ENCODE assay signal across 20 mouse cellular contexts in genomic region chr1:144405724-144406123, GRCm38 (mm10).
A peak's percentile ranks its signal among the peaks of the same experiment; 100 is the strongest.
DNase-seq lines count a peak whose midpoint lies in the region; ATAC-seq and TF ChIP-seq lines count a peak whose summit lies in the region.
"Had no signal": no experiment of that assay in that cellular context is flagged by ENCODE, and none has a peak within 500 bp of the region (broad histone marks: within the 10 kb centered on the region; RNA-seq: fewer than 3 reads in every experiment).

No protein-coding gene starts in this region.

- H3K36me3 ChIP-seq in MEL (ENCODE audit: control insufficient read depth in 1 of 2, insufficient read depth in 2 of 2, low read length in 2 of 2) = peaks cover 0 to 2% of the 10 kb centered on the region in 2 experiments; a peak in 1 of 4 replicates
- H3K36me3 ChIP-seq in hindbrain, embryonic 11.5 days (ENCODE audit: control insufficient read depth, insufficient read depth, low read length) = no peaks in the 10 kb centered on the region
- H3K36me3 ChIP-seq: embryonic facial prominence, embryonic 10.5 days; embryonic facial prominence, embryonic 12.5 days; forebrain, embryonic 15.5 days had no signal

- H3K79me2 ChIP-seq in MEL (ENCODE audit: control insufficient read depth, insufficient read depth, low read length, poor library complexity) = no peaks in the 10 kb centered on the region

- no peak for TF ChIP-seq POLR2A in MEL (IDR thresholded peaks at IDR 0.05; ENCODE audit: control insufficient read depth in 1 of 2, insufficient read depth in 1 of 2, low read depth in 1 of 2, low read length in 2 of 2, poor library complexity in 1 of 2)

- DNase-seq in MEL (ENCODE audit: low read depth, low spot score) (peak; percentile 64), MEL-GATA-1-ER (ENCODE audit: extremely low read depth, low read depth) (peak; percentile 8)
- DNase-seq in hindbrain, embryonic 11.5 days (ENCODE audit: low spot score) = no peak
- DNase-seq in yolk sac, embryonic 10.5 days (ENCODE audit: low spot score) = no peak
- no peak for DNase-seq in thymus, postnatal 0 days (ENCODE audit: low spot score)
- DNase-seq: adrenal gland, adult 2 months; adrenal gland, postnatal 10 days; adrenal gland, postnatal 25 days; cerebellum, adult 18-20 months; cerebellum, adult 8-10 months; cerebellum, adult 9-11 months; cerebellum, postnatal 14 days; cerebellum, postnatal 36 days; forebrain, postnatal 0 days had no signal

- no peak overlapping the region for H3K9ac ChIP-seq in MEL (ENCODE audit: control insufficient read depth, low read depth, low read length, poor library complexity, severe bottlenecking)
- no peak overlapping the region for H3K9ac ChIP-seq in hindbrain, embryonic 11.5 days (ENCODE audit: low read depth, low read length)
- H3K9ac ChIP-seq: embryonic facial prominence, embryonic 12.5 days; forebrain, embryonic 13.5 days; forebrain, embryonic 15.5 days; forebrain, postnatal 0 days had no signal

- no peak overlapping the region for H3K4me2 ChIP-seq in hindbrain, embryonic 11.5 days (replicated peaks; ENCODE audit: low read depth, low read length)
- H3K4me2 ChIP-seq: embryonic facial prominence, embryonic 12.5 days; forebrain, embryonic 13.5 days; forebrain, embryonic 15.5 days had no signal

- TF ChIP-seq EP300 in MEL (IDR thresholded peaks at IDR 0.05; ENCODE audit: low read depth in 1 of 2, low read length in 2 of 2) = peak in 1 of 2 experiments; percentile 53; a peak in 2 of 4 replicates

- TF ChIP-seq CTCF in MEL (IDR thresholded peaks at IDR 0.05 in 2 of 3, conservative IDR thresholded peaks at IDR 0.05 in 1 of 3; ENCODE audit: control insufficient read depth in 1 of 3, insufficient read depth in 1 of 3, low read depth in 2 of 3, low read length in 3 of 3, poor library complexity in 1 of 3, severe bottlenecking in 1 of 3) = no peak

- no peaks in the 10 kb centered on the region for H3K9me3 ChIP-seq in MEL (replicated peaks; ENCODE audit: insufficient read depth, low read length)
- H3K9me3 ChIP-seq in hindbrain, embryonic 11.5 days (ENCODE audit: control insufficient read depth, low read length) = no peaks in the 10 kb centered on the region
- H3K9me3 ChIP-seq: embryonic facial prominence, embryonic 10.5 days; embryonic facial prominence, embryonic 12.5 days; forebrain, embryonic 13.5 days; forebrain, embryonic 15.5 days had no signal

- no peak; the same call in 1 of the 2 replicates for TF ChIP-seq RAD21 in MEL (IDR thresholded peaks at IDR 0.05; ENCODE audit: low read depth, low read length)

- H3K4me1 ChIP-seq in MEL (ENCODE audit: control insufficient read depth in 1 of 2, insufficient read depth in 2 of 2, low read length in 2 of 2) = peaks cover 0 to 3% of the 10 kb centered on the region in 2 experiments; a peak in 1 of 4 replicates
- H3K4me1 ChIP-seq in hindbrain, embryonic 11.5 days (replicated peaks; ENCODE audit: control insufficient read depth, insufficient read depth, low read length) = no peaks in the 10 kb centered on the region
- H3K4me1 ChIP-seq: embryonic facial prominence, embryonic 10.5 days; embryonic facial prominence, embryonic 12.5 days; forebrain, embryonic 13.5 days had no signal

- no peak overlapping the region for H3K27ac ChIP-seq in MEL (ENCODE audit: control insufficient read depth, low read depth, low read length)
- no peak overlapping the region for H3K27ac ChIP-seq in hindbrain, embryonic 11.5 days (ENCODE audit: low read depth, low read length)
- H3K27ac ChIP-seq: embryonic facial prominence, embryonic 10.5 days; embryonic facial prominence, embryonic 12.5 days; forebrain, embryonic 13.5 days; forebrain, embryonic 15.5 days had no signal

- no peaks in the 10 kb centered on the region for H3K27me3 ChIP-seq in MEL (ENCODE audit: control insufficient read depth in 1 of 2, insufficient read depth in 2 of 2, low read length in 2 of 2)
- H3K27me3 ChIP-seq in hindbrain, embryonic 11.5 days (ENCODE audit: control insufficient read depth, insufficient read depth, low read length) = no peaks in the 10 kb centered on the region
- H3K27me3 ChIP-seq: embryonic facial prominence, embryonic 12.5 days; forebrain, embryonic 13.5 days had no signal

- no peak overlapping the region for H3K4me3 ChIP-seq in MEL (ENCODE audit: control insufficient read depth in 1 of 2, insufficient read depth in 1 of 2, low read depth in 2 of 2, low read length in 2 of 2)
- no peak overlapping the region for H3K4me3 ChIP-seq in hindbrain, embryonic 11.5 days (ENCODE audit: low read depth, low read length)
- H3K4me3 ChIP-seq: embryonic facial prominence, embryonic 10.5 days; embryonic facial prominence, embryonic 12.5 days; forebrain, embryonic 13.5 days; forebrain, embryonic 15.5 days had no signal

- ATAC-seq in common myeloid progenitor, adult 5-6 weeks (replicated peaks; ENCODE audit: low read depth, poor library complexity, severe bottlenecking) = 0 out of 2 replicates have a peak, but pooled peaks have one; percentile 23
- ATAC-seq in megakaryocyte-erythroid progenitor cell, adult 5-6 weeks (replicated peaks; ENCODE audit: low FRiP score, low TSS enrichment, poor library complexity, severe bottlenecking) = 0 out of 2 replicates have a peak, but pooled peaks have one; percentile 27
- no peak for ATAC-seq in hindbrain, embryonic 11.5 days (ENCODE audit: low FRiP score)

TF ChIP-seq in MEL, 35 proteins besides CTCF, POLR2A, EP300 and RAD21:
- peak; percentile 49 for TF ChIP-seq TCF12 (IDR thresholded peaks at IDR 0.05; ENCODE audit: low read depth, low read length)
- TF ChIP-seq GATA1 (IDR thresholded peaks at IDR 0.05; ENCODE audit: low read depth, low read length) = peak; percentile 69
- TF ChIP-seq ETS1 (IDR thresholded peaks at IDR 0.05; ENCODE audit: low read depth, low read length) = peak; percentile 29; the same call in 1 of the 2 replicates
- no peak for TF ChIP-seq ZC3H11A (IDR thresholded peaks at IDR 0.05; ENCODE audit: low read depth, low read length)
- peak; percentile 64; the same call in 1 of the 2 replicates for TF ChIP-seq RCOR1 (IDR thresholded peaks at IDR 0.05; ENCODE audit: low read depth, low read length)

Comparison
In these comparisons a context has a peak if more than half of its experiments do, and no peak if none do; other contexts are left out.
1. DNase-seq: peak in MEL (single experiment) and MEL-GATA-1-ER (single experiment); none in hindbrain, embryonic 11.5 days (single experiment), yolk sac, embryonic 10.5 days (single experiment) and thymus, postnatal 0 days (single experiment).